Mouse (Mus musculus) adrenal gland, postnatal 10 days (tissue): Measurements from ENCODE around the gene Barx1. TPM values are rescaled to one million over a fixed set of nuclear protein-coding genes. Genes with fewer than 3 reads are reported as not detected.
A peak's percentile ranks its signal among the peaks of the same experiment; 100 is the strongest.

Source experiments
- DNase-seq: peaks from one replicate; pipeline ENCODE4 v3.0.0; 2021; ENCODE audit warnings: mixed read lengths
- long read RNA-seq, 2 experiments: library from polyadenylated mRNA; stranded (forward); transcript quantifications; one replicate each; pipeline ENCODE4 v2.0.0; 2021
- total RNA-seq, 2 experiments: library from RNA; stranded (reverse); gene quantifications; 2 replicates each; pipeline ENCODE4 v1.2.3; 2021

Barx1 gene
- total RNA-seq = under 1 TPM in 1 of 2 experiments, not detected in 1; 0.27 TPM
- long read RNA-seq, experiment 1 = 0 reads
- long read RNA-seq, experiment 2 = 0 reads

DNA sequence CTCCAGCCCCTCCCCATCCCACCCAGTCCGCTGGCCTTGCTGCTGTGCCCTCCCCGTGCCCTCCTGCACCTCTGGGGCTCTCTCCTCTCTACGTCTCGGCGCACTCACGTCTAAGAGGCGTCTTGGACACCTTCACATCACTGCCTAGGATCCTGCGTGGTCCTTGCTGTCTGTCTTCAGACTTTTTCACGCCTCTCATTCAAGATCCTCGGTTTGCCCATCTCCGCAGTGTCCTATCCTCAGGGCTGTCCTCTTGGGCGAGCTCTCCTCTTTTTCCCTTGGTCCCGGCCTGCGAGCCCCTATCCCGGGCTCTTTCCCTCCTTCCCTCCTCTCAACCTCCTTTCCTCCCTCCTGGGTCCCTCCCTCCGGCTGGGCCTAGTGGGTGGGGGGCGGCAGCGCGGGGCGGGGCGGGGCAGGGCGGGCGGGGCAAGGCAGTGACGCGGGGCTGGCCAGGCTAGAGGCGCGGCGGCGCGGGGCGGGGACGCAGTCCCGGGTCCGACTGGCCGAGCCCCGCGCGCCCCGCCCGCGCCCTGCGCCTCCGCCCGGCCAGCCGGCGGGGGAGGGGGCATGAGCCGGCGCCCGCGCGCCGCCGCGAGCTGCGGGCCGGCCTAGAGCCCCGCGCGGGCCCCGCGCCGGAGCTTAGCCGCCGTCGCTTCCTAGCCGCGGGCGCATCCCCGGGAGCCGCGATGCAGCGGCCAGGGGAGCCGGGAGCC lies at the start of gene Barx1:
TSS of gene Barx1 (plus strand) at position 568 of the 713 bp plus-strand sequence.
- DNase-seq = no peak

DNA sequence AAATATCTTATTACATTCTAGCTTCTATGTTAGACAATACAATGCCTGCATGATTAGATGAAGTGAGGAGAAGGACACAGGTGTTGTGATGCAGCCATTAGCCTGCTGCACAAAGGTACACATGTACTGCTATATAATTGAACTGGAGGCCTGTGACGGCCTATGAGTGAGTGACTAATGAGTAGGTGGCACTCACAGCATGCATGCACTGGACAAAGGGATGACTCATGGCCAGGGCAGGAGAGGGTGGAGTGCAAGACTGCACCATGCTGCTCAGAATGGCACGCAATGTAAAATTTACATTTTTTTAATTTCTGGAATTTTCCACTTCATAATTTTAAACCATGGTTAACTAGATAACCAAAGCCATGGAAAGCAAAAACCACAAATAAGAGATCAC lies 48.3 kb upstream of the Barx1 start:
- DNase-seq = no peak

DNA sequence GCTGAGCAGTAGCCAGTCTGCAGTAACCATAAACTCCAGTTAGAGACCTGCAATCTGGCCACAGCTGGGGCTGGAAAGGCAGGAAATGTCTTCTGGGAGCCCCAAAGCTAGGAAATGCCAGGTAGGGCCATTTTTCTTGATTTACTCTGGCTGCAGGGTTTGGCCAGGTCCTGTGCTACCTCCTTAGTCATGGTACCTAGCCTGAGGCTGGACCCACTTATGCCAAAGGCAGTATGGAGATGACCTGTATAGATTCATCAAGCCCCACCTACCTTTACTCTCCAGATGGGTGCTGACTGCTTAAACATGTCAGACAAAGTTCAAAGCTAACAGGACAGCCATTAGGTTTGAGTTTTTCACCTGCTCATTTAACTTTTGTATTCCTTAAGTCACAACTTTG lies 45.0 kb upstream of the Barx1 start:
- no peak for DNase-seq

DNA sequence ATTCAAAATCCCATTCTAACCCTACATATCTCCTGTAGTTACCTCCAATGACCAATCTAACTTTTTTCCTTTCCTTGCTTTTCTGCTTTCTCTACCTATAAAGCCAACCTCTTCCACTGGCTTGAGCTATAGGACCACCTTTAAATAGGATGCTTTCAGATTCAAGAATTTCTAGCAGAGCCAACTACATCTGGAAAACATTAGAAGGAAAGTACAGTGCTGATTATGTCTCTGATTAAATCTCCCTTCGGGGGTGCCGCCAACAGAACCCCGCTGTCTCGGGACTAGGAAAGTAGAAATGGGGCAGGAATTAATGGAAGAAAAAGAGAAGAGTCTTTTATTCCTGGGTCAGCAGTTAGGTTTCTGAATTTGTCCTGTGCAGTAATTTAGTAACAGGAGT lies 43.9 kb upstream of the Barx1 start:
- DNase-seq = no peak

DNA sequence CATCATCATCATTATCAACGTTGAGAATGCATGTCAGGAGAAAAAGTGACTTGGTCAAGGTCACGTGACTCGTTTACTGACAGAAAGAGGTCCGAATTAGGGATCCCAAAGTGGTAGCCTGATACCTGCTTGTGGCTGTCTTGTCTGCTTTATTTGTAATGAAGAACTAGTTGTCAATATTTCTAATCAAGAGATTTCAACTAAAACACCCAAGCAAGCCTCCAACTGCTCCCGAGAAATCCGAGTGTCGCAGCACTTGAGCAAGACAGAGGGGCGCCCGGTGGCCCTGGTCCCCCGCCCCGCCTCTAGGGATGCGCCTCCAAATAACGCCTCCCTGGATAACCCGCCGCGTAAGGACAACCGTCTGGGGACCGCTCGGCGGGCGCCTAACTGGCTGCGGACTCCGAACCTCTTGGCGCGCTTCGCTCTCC lies 37.8 kb upstream of the Barx1 start:
- no peak for DNase-seq

DNA sequence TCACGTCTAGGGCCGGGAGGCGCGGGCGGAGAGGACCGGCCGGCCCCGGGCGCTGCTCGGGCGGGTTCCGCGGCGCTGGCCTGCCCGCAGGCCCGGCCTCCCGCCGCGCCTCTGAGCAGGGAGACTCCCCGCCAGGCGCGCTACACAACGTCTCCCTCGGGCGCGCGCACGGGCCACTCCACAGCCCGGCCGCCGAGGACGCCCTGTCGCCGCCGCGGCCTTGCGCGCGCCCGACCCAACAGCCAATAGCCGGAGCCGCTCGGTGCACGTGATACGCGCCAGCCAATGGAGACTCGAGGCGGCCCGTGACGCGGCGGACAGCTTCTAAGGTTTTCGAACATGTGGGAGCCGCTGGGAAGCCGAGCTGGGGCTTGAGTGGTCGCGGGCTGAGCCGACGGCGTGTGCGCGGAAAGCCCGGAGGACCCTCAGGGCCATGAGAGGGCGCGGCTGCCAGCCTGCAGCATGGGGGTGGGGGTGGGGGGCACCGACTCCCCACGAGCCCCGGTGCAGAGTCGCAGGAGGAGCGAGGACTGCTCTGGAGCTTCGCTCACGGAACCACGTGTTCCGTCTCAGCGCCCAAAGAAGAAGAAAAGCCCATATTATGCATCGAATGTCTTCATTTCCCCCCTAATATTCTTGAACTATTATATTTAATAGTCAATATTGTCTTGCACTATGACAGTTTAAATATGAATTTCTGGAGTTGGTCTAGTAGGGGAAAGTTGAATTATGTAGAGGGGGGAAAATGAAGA lies 37.2 kb upstream of the Barx1 start, which contains the start of gene Ptpdc1:
TSS of gene Ptpdc1 (minus strand) at position 232 of the 752 bp plus-strand sequence.
- DNase-seq = peak; percentile 98

DNA sequence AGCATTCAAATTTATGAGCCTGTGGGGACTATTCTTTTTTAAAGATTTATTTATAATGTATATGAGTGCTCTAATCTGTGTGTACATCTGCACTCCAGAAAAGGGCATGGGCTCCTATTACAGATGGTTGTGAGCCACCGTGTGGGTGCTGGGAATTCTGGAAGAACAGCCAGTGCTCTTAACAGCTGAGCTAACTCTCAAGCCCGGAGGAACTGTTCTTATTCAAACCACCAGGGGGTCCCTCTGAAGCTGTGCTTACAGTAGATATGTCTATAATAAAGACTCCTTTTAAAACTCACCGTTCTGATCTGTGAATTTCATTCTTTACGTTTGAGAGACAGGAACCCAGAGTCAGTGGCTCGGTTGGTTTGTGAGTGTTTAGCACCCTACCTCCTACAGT lies 31.1 kb upstream of the Barx1 start:
- no peak for DNase-seq

DNA sequence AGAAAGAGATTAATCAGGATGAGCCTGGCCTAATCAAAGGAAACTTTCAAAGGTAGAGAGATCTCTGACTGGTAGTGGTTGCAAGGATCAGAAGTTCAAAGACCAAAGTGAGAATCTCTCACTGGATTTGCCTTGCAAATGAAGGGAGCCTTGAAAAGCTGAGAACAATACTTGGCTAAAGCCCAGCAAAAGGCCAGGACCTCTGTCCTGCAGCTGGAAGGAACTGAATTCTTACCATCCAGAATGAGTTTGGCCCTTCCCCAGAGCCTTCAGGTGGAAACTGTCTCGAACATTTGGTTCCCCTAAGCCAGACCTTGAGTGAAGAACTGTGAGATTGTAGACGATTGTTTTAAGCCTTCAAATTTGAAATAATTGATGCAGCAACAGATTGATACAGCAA lies 25.1 kb upstream of the Barx1 start:
- no peak for DNase-seq

DNA sequence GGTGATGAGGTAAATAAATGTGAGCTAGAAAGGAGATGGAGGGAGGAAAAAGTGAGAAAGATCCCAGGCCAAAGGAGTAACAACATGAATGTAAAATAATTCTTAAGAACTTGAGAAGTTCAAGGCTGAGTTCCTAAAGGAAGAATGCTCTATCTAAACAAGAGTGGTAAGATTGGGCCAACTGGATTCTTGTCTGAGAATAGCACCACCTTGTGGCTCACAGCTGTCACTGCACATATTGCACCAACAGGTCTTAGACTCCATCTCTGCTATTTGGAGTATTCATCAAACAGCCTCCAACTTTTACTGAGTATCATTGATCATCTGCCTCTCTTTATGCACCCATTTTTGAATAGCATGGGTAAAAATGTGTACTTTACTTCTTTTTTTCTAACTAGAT lies 23.2 kb upstream of the Barx1 start:
- peak; percentile 66 for DNase-seq

DNA sequence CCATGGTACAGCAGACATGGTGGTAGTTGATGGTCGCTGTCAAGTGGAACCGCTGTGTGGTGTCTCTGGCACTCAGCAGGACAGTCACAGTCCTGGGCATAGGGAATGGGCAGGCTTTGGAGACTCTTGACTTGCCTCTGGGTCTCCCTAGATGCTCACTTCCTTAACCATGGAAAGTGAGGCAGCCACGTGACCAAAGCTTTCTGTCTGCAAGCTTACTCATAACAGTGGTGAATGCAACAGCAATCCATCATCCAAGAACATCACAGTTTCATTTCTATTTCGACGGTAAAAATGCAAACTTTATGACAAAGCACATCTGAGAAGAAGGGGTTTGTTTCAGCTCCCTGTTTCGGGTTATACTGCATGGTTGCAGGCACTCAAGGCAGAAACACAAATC lies 19.7 kb upstream of the Barx1 start:
- DNase-seq = no peak

DNA sequence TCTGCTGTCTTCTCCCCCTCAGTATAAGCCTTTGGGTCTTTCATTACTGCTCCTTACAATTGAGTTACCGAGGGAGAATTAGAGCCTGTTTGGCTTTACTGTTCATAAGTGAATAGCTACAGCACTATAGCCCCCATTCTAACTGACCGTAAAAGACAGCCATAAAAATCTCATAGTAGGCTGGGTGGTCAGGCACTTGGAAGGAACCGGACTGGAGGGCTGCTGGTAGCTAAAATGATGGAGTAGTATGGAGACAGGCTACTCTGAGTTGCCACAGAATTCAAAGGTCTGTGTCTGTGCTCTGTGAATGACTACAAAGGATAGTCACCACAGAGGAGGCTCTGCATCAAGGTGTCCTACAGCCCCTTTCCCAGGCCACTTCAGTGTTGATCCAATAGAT lies 18.8 kb upstream of the Barx1 start:
- no peak for DNase-seq

DNA sequence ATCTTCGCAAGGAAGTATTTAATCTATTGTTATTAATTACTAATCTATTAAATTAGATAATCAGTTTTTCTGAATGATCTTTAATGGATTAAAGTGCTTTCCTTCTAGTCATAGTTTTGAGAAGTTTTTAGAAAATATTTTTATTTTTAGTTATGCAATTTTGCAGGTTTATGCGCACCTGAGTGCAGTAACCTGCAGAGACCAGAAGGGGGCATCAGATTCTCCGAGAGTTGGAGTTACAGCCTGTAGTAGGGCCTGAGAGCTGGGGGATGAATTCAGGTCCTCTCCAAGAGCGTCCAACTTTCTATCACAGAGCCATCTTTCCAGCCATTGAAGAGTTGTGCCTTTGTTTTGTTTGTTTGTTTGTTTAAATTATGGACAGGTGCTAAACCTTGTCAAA lies 16.1 kb upstream of the Barx1 start:
- DNase-seq = no peak

DNA sequence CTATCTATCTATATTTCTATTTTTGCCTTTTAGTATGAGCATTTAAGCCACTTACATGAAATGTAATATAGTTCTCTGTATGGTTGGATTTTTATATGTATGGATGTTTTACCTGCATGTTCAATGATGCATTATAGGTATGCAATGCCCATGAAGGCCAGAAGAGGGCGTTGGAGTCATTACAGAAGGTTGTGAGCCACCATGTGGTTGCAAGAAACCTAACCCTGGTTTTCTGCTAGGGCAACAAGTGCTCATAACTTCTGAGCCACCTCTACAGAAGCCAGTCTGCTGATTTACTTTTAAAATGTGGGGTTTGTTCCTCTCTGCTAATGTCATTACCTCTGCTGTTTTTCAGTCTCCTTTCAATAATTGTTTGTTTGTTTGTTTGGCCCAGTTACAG lies 12.2 kb upstream of the Barx1 start:
- no peak for DNase-seq

DNA sequence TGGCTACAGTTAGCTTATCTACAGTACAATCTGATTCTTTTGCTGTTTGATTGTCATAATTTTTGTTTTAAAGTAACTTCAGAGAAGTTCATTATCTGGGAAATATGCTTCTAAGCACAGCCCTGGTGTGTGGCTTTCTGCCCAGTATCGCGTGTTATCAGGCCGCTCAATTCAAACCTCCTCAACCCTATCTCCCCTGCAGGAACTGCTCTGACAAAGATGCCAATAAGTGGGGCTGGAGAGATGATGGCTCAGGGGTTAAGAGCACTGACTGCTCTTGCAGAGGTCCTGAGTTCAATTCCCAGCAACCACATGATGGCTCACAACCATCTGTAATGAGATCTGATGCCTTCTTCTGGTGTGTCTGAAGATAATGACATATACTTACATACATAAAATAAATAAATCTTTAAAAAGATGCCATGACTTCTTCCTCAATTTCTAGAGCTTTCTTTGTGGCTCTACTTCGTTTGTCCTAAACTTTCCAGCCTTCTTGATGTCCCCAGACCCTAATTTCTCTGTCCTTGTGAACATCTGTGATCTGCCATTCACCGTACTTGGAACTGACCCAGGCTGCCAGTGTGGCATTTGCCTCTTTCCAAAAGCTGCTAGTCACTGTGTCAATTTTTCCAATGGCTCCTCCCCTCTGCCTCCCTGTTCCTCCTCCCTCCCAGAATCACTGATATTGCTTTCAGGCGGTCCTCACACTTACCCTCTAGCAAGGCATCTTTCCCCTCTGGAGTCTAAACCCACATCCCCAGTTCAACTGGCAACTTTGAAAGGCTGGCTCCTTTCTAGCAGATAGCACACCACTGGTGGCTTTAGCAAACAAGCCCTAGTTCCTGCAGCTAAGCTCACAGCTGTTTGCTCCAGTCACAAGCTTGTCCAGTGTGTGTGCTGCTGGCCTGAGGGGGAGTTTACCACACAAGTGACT lies 11.4 kb upstream of the Barx1 start:
- no peak for DNase-seq

DNA sequence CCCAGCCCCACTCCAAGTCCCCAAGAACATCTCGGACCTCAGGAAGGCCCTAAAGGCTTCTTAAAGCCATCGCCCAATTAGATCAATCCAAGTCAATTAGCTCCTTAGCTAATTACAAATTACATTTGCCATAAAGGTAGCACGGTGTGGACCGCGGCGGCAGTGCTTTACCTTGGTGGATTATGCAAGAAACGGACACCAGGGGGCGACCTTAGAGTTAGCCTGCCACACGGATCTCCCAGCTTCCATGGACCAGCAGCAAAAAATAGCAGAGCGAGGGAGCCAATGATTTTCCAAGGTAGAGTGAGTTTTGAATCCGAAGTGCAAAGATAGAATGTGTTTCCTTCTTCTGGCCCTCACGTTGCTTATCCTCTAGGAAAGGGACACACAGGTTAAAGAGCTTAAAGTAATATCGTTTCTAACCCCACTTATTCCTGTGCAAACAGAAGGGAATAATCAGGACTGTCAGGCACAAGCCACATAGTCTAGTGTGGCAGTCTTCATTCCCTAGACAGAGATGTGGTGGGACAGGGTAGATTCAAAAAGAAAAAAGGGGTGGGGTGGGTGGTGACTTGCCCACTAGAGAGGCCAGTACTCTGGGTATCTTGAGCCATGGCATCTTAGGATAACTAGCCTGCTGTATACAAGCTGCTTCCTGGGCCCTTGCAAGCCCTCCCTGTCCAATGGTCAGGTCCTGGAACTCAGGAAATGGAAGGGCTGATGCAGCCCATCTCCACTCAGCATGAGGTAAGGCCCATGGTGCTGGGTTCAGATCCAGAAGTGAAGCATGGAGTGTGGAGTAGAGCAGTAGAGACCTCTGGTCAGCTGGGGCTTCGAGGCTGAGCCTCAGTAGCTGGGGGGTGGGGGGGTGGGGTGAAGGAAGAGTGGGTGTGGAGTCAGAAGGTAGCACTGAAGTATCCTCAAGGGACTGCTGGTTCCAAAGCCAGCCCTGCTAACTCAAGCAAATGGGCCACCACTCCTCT lies 8.7 kb upstream of the Barx1 start:
- peak; percentile 85 for DNase-seq

DNA sequence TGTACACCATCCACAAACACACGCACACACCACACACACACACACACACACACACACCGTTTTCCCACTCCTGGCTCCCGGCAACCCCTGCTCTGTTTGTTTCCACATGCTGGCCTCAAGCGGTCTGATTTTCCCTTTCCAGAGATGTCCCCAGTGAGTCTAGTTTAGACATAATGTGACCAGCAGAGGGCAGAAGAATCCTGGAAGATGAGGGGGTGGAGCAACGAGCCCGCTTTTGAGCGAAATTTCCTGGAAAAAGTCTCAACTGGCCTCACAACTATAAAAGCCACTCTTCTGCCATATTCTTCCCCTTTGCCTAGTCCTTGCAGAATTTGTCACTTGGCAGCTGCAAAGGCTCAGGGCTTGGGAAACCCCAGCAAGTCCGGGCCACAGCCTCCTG lies 7.2 kb upstream of the Barx1 start:
- DNase-seq = peak; percentile 71

DNA sequence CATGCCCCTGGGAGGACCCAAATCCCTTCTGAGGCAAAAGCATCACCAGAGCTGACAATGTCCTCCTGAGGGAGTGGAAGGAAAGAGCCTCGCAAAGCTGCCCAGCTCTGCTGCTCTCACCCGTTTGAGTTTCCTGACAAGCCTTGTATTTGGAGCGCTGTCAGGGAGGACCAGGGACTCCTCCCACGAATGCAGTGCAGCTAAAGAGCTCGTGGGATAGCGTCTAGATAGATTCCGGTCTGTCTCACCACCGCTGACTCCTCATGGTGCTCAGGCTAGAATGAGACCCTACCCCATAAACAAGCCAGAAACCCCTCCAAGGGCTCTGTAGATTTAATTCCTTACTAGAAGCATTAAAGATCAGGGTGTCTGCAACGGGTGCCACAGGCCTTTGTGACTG lies 5.0 kb upstream of the Barx1 start:
- DNase-seq = no peak

DNA sequence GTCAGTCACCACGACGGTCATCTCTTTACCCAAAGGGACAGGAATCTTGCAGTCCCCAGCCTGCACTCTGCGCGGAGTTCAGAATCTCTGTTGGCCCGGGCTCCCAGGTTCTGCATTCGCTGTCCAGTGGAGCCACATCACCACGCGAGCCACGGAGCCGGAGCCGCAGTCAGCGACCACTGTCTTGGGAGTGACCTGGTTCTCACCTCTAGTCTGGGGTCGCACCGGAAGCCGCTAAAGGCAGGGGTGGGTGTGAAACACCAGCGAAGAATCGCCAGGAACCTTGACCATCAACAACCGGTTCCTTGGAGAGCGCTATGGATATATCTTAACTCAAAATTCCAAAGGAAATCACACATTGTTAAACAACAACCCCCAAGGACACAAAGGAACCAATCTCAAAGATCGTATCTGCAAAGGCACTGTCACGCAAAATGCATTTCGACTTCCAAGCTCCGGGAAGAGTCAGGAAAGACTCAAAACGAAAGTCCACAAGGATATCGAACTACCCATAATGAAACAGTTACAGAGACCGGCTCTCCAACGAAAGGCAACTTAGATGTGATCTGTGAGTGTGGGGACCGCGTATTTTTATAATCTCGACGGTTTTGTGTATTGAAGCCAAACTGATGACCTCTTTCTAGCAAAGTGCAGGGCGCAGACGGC lies 4.1 kb upstream of the Barx1 start:
- no peak for DNase-seq

DNA sequence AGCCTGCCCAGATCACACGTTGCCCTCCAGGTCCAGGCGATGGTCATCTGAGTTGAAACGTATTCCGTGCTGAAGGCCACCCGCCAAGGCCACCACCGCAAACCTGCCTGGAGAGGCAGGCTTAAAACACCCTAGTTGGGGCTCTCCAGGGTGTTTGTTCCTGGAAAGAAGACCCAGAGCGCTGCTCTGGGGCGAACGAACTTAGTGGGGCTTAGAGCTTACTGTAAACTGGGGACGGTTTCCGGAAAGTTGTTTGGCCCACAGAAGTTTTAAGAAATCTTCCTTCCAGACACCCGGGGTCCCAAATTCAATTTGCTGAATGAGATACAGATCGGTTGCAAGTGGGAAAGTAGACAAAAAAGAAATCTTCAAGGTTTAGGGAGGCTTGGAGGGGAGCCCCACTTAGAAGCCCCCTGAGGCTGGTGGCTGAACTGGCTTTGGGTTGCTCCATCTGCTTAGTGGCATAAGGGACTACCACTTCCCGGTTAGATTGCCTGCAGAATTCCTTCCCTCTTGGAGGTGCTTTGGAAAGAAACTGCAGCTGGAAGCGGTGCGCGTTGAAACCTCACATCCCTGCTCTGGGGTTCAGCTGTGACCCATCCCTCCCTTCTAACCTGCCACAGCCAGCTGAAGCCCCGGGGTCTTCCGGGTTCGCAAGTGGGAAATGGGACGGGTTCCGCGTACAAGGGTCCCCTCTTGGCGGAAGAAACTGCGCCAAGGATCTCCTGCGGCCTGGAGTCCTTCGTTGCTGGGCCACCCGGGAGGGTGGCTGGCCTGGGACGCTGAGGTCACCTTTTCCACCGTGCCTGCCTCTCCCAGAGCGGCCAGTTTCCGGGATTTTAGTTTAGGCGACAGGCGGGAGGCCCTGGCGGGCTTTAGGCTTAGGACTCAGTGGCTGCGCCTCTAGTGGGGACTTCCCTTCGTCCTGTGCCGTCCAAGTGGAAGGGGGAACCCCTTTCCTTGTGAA lies 3.3 kb upstream of the Barx1 start:
- no peak for DNase-seq
